Mouse (Mus musculus): ENCODE measurements around the gene Hist2h3c2. TPM values are rescaled to one million over a fixed set of nuclear protein-coding genes. Genes with fewer than 3 reads are reported as not detected.
"Not testable (repeated sequence)": the region's sequence is repeated elsewhere in the genome, so short reads cannot be mapped to it uniquely, and the experiment has no call there.

The Hist2h3c2 gene
- polyA plus RNA-seq, 1 experiment from 2014 or later: 9.8 TPM

GRCm38 (mm10) chr3:96226695-96227648, 12.0 kb downstream of the Hist2h3c2 start:
- no peaks in the 10 kb centered on the region for H3K36me3 ChIP-seq
- H3K27ac ChIP-seq (replicated peaks): no peak overlapping the region
- H3K9me3 ChIP-seq: no peaks in the 10 kb centered on the region
- ATAC-seq (ENCODE audit: low FRiP score, low read depth): no peak
- no peak overlapping the region for H3K4me2 ChIP-seq (replicated peaks)
- no peak overlapping the region for H3K9ac ChIP-seq (replicated peaks)
- 68% methylated on average over 8 of the region's 8 CpGs for WGBS
- H3K27me3 ChIP-seq: no peaks in the 10 kb centered on the region
- H3K4me1 ChIP-seq: peaks cover 30% of the 10 kb centered on the region
- H3K4me3 ChIP-seq: no peak overlapping the region

- Histone ChIP-seq H3K27ac (replicated peaks) (no peak overlapping the region), H3K4me2 (replicated peaks) (no peak overlapping the region), H3K27me3 (no peaks in the 10 kb centered on the region), H3K9me3 (no peaks in the 10 kb centered on the region), H3K36me3 (no peaks in the 10 kb centered on the region), H3K4me1 (peaks cover 41% of the 10 kb centered on the region), H3K9ac (replicated peaks) (no peak overlapping the region), H3K4me3 (no peak overlapping the region)
- 15% methylated on average over 2 of the region's 2 CpGs for WGBS
- no peak for ATAC-seq (ENCODE audit: low FRiP score, low read depth)
Observed at GRCm38 (mm10) chr3:96225421-96225820, 13.5 kb downstream of the Hist2h3c2 start.

GRCm38 (mm10) chr3:96222774-96223173, 16.2 kb downstream of the Hist2h3c2 start:
- no peak overlapping the region for H3K4me3 ChIP-seq
- H3K27ac ChIP-seq (replicated peaks): no peak overlapping the region

GRCm38 (mm10) chr3:96221640-96222038, 17.3 kb downstream of the Hist2h3c2 start:
- Histone ChIP-seq H3K27me3 (no peaks in the 10 kb centered on the region), H3K4me3 (peak overlapping the region; percentile 61), H3K9me3 (no peaks in the 10 kb centered on the region), H3K27ac (replicated peaks) (peak overlapping the region; percentile 98), H3K36me3 (no peaks in the 10 kb centered on the region), H3K4me2 (replicated peaks) (peak overlapping the region; percentile 79), H3K4me1 (peaks cover 46% of the 10 kb centered on the region), H3K9ac (replicated peaks) (peak overlapping the region; percentile 84)
- ATAC-seq (ENCODE audit: low FRiP score, low read depth): no peak
- whole genome bisulfite sequencing: 15% methylated on average over 9 of the region's 9 CpGs

More at GRCm38 (mm10) chr3:96222774-96223173, 16.2 kb downstream of the Hist2h3c2 start:
- Histone ChIP-seq H3K27me3 (no peaks in the 10 kb centered on the region), H3K9ac (replicated peaks) (peak overlapping the region; percentile 84; the same call in 1 of the 2 replicates), H3K4me2 (replicated peaks) (peak overlapping the region; percentile 79), H3K36me3 (no peaks in the 10 kb centered on the region), H3K4me1 (peaks cover 46% of the 10 kb centered on the region), H3K9me3 (no peaks in the 10 kb centered on the region)
- no peak for ATAC-seq (ENCODE audit: low FRiP score, low read depth)
- WGBS: 89% methylated on average over 4 of the region's 4 CpGs

GRCm38 (mm10) chr3:96220765-96221639, 17.9 kb downstream of the Hist2h3c2 start, which contains the start of the genes Hist2h2ac and Hist2h2be:
TSS of gene Hist2h2ac (minus strand) at chr3:96220880.
TSS of gene Hist2h2be (plus strand) at chr3:96221119.
- peak within 1 kb of the TSS; percentile 61 for H3K4me3 ChIP-seq
- no peaks in the 10 kb centered on the region for H3K27me3 ChIP-seq
- peak within 1 kb of the TSS; percentile 79 for H3K4me2 ChIP-seq (replicated peaks)
- no peaks in the 10 kb centered on the region for H3K36me3 ChIP-seq
- H3K9ac ChIP-seq (replicated peaks): peak within 1 kb of the TSS; percentile 84
- ATAC-seq (ENCODE audit: low FRiP score, low read depth): peak; percentile 82
- peaks cover 42% of the 10 kb centered on the region for H3K4me1 ChIP-seq
- peak within 1 kb of the TSS; percentile 98 for H3K27ac ChIP-seq (replicated peaks)
- H3K9me3 ChIP-seq: no peaks in the 10 kb centered on the region
- WGBS: under 1% methylated on average over 43 of the region's 43 CpGs

- ATAC-seq (ENCODE audit: low FRiP score, low read depth): peak; percentile 20; the same call in 1 of the 2 replicates
- Histone ChIP-seq H3K9ac (replicated peaks) (peak overlapping the region; percentile 84), H3K4me2 (replicated peaks) (peak overlapping the region; percentile 79), H3K27ac (replicated peaks) (peak overlapping the region; percentile 98), H3K4me1 (peaks cover 36% of the 10 kb centered on the region), H3K4me3 (peak overlapping the region; percentile 61)
- not testable (repeated sequence) for H3K27me3 ChIP-seq, H3K9me3 ChIP-seq, H3K36me3 ChIP-seq
- under 1% methylated on average over 35 of the region's 47 CpGs for WGBS
Observed at GRCm38 (mm10) chr3:96220131-96220764, 18.7 kb downstream of the Hist2h3c2 start.

GRCm38 (mm10) chr3:96219661-96220130, 19.2 kb downstream of the Hist2h3c2 start, which contains the start of the genes Bola1 and Hist2h2ab:
TSS of gene Bola1 (minus strand) at chr3:96219709.
TSS of gene Hist2h2ab (plus strand) at chr3:96219865.
- Histone ChIP-seq H3K27me3 (no peaks in the 10 kb centered on the region), H3K27ac (replicated peaks) (peak within 1 kb of the TSS; percentile 98), H3K4me1 (peaks cover 34% of the 10 kb centered on the region), H3K4me3 (peak within 1 kb of the TSS; percentile 61), H3K36me3 (no peaks in the 10 kb centered on the region), H3K4me2 (replicated peaks) (peak within 1 kb of the TSS; percentile 79), H3K9ac (replicated peaks) (peak within 1 kb of the TSS; percentile 84), H3K9me3 (no peaks in the 10 kb centered on the region)
- ATAC-seq (ENCODE audit: low FRiP score, low read depth): peak; percentile 83
- WGBS: under 1% methylated on average over 37 of the region's 37 CpGs

GRCm38 (mm10) chr3:96219191-96219641, 19.7 kb downstream of the Hist2h3c2 start:
- H3K4me2 ChIP-seq (replicated peaks): peak overlapping the region; percentile 79
- no peaks in the 10 kb centered on the region for H3K27me3 ChIP-seq
- ATAC-seq (ENCODE audit: low FRiP score, low read depth): peak; percentile 32
- peak overlapping the region; percentile 98 for H3K27ac ChIP-seq (replicated peaks)
- no peaks in the 10 kb centered on the region for H3K36me3 ChIP-seq
- H3K4me3 ChIP-seq: peak overlapping the region; percentile 61
- H3K9me3 ChIP-seq: no peaks in the 10 kb centered on the region
- WGBS: 0% methylated on average over 12 of the region's 12 CpGs
- H3K9ac ChIP-seq (replicated peaks): peak overlapping the region; percentile 84
- H3K4me1 ChIP-seq: peaks cover 31% of the 10 kb centered on the region

- H3K4me3 ChIP-seq: no peak overlapping the region
- H3K4me2 ChIP-seq (replicated peaks): no peak overlapping the region
- H3K27ac ChIP-seq (replicated peaks): no peak overlapping the region
- H3K27me3 ChIP-seq: no peaks in the 10 kb centered on the region
- ATAC-seq (ENCODE audit: low FRiP score, low read depth): no peak
- H3K4me1 ChIP-seq: no peaks in the 10 kb centered on the region
- WGBS: 24% methylated on average over 15 of the region's 15 CpGs
- no peaks in the 10 kb centered on the region for H3K9me3 ChIP-seq
- H3K36me3 ChIP-seq: no peaks in the 10 kb centered on the region
- H3K9ac ChIP-seq (replicated peaks): no peak overlapping the region
Observed at GRCm38 (mm10) chr3:96209242-96209641, 29.7 kb downstream of the Hist2h3c2 start.

GRCm38 (mm10) chr3:96207819-96208218, 31.1 kb downstream of the Hist2h3c2 start:
- no peaks in the 10 kb centered on the region for H3K36me3 ChIP-seq
- no peak overlapping the region for H3K4me2 ChIP-seq (replicated peaks)
- no peaks in the 10 kb centered on the region for H3K9me3 ChIP-seq
- H3K9ac ChIP-seq (replicated peaks): no peak overlapping the region
- ATAC-seq (ENCODE audit: low FRiP score, low read depth): no peak
- no peak overlapping the region for H3K4me3 ChIP-seq
- H3K4me1 ChIP-seq: no peaks in the 10 kb centered on the region
- no peak overlapping the region for H3K27ac ChIP-seq (replicated peaks)
- no peaks in the 10 kb centered on the region for H3K27me3 ChIP-seq
- 86% methylated on average over 3 of the region's 3 CpGs for WGBS

- no peak overlapping the region for H3K27ac ChIP-seq (replicated peaks)
- H3K27me3 ChIP-seq: peaks cover 9% of the 10 kb centered on the region; the same call in 1 of the 2 replicates
- no peak overlapping the region for H3K9ac ChIP-seq (replicated peaks)
- 79% methylated on average over 2 of the region's 2 CpGs for WGBS
- no peak overlapping the region for H3K4me3 ChIP-seq
- H3K9me3 ChIP-seq: no peaks in the 10 kb centered on the region
- no peak overlapping the region for H3K4me2 ChIP-seq (replicated peaks)
- H3K36me3 ChIP-seq: 0 out of 2 replicates have a peak, but pooled peaks cover 4% of the 10 kb centered on the region
- no peak for ATAC-seq (ENCODE audit: low FRiP score, low read depth)
- peaks cover 14% of the 10 kb centered on the region for H3K4me1 ChIP-seq
Observed at GRCm38 (mm10) chr3:96199731-96200130, 39.2 kb downstream of the Hist2h3c2 start.
